13 mouse cellular contexts compared by ENCODE assay signal in the genomic region with DNA sequence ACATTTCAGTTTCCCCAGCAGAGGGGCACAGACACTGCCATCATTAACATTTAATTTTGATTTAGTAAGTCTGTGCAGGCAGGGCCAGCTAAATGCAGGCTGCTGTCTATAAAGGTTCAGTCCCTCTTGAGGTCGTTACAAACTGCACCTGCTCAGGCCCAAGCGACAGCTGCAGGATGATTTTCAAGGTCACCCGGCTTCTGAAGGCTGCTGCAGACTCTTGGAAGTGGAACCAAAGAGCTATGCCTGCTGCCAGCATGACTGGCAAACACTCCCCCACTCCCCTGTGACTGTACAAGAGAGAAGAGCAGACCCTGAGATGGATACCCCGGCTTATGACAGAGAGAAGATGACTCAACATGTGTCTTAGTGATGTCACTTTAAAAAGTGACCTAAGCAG. TPM values are rescaled to one million over a fixed set of nuclear protein-coding genes. Genes with fewer than 3 reads are reported as not detected.
DNase-seq lines count a peak whose midpoint lies in the region; ATAC-seq and TF ChIP-seq lines count a peak whose summit lies in the region.
"Had no signal": no experiment of that assay in that cellular context is flagged by ENCODE, and none has a peak within 500 bp of the region (broad histone marks: within the 10 kb centered on the region; RNA-seq: fewer than 3 reads in every experiment).

No protein-coding gene starts in this region.

- peak overlapping the region; percentile 56; the same call in 1 of the 2 replicates for H3K27ac ChIP-seq in hindbrain, embryonic 10.5 days
- H3K27ac ChIP-seq in neural tube, embryonic 12.5 days: no peak overlapping the region
- H3K27ac ChIP-seq in stomach, postnatal 0 days (replicated peaks): no peak overlapping the region
- H3K27ac ChIP-seq: liver, embryonic 15.5 days had no signal

- no peak for TF ChIP-seq CTCF in stomach, postnatal 0 days (IDR thresholded peaks at IDR 0.05; ENCODE audit: low read depth)

- H3K9me3 ChIP-seq in hindbrain, embryonic 10.5 days: no peaks in the 10 kb centered on the region
- no peaks in the 10 kb centered on the region for H3K9me3 ChIP-seq in neural tube, embryonic 12.5 days
- no peaks in the 10 kb centered on the region for H3K9me3 ChIP-seq in stomach, postnatal 0 days (ENCODE audit: control insufficient read depth, low read length)
- H3K9me3 ChIP-seq: liver, embryonic 15.5 days had no signal

- WGBS in hindbrain, embryonic 10.5 days: 69% methylated on average over 4 of the region's 4 CpGs
- 53% methylated on average over 4 of the region's 4 CpGs for WGBS in neural tube, embryonic 12.5 days
- 50% methylated on average over 4 of the region's 4 CpGs for WGBS in stomach, postnatal 0 days

- H3K27me3 ChIP-seq in hindbrain, embryonic 10.5 days (ENCODE audit: insufficient read depth, poor library complexity, severe bottlenecking): no peaks in the 10 kb centered on the region
- H3K27me3 ChIP-seq in neural tube, embryonic 12.5 days (replicated peaks): no peaks in the 10 kb centered on the region
- H3K27me3 ChIP-seq in stomach, postnatal 0 days (ENCODE audit: control insufficient read depth, insufficient read depth, low read length): no peaks in the 10 kb centered on the region
- H3K27me3 ChIP-seq: liver, embryonic 15.5 days; Patski had no signal

- H3K9ac ChIP-seq in neural tube, embryonic 12.5 days: no peak overlapping the region
- H3K9ac ChIP-seq in stomach, postnatal 0 days (ENCODE audit: low read length): no peak overlapping the region
- H3K9ac ChIP-seq: liver, embryonic 15.5 days had no signal

- H3K4me1 ChIP-seq in hindbrain, embryonic 10.5 days (replicated peaks): peaks cover 22% of the 10 kb centered on the region
- 0 out of 2 replicates have a peak, but pooled peaks cover 5% of the 10 kb centered on the region for H3K4me1 ChIP-seq in neural tube, embryonic 12.5 days
- H3K4me1 ChIP-seq in stomach, postnatal 0 days (replicated peaks; ENCODE audit: control insufficient read depth, insufficient read depth): no peaks in the 10 kb centered on the region
- H3K4me1 ChIP-seq: liver, embryonic 15.5 days had no signal

- no peak overlapping the region for H3K4me2 ChIP-seq in neural tube, embryonic 12.5 days (replicated peaks)
- H3K4me2 ChIP-seq in stomach, postnatal 0 days (replicated peaks; ENCODE audit: low read depth): no peak overlapping the region
- H3K4me2 ChIP-seq: liver, embryonic 15.5 days had no signal

- no peak for TF ChIP-seq EP300 in stomach, postnatal 0 days (optimal IDR thresholded peaks at IDR 0.05)

- no peaks in the 10 kb centered on the region for H3K36me3 ChIP-seq in hindbrain, embryonic 10.5 days
- H3K36me3 ChIP-seq in neural tube, embryonic 12.5 days: no peaks in the 10 kb centered on the region
- H3K36me3 ChIP-seq in stomach, postnatal 0 days (ENCODE audit: control insufficient read depth, insufficient read depth, low read length): no peaks in the 10 kb centered on the region
- H3K36me3 ChIP-seq: liver, embryonic 15.5 days had no signal

- ATAC-seq in neural tube, embryonic 12.5 days (ENCODE audit: low FRiP score, low read depth): peak; percentile 48
- ATAC-seq in stomach, postnatal 0 days (ENCODE audit: low FRiP score, low TSS enrichment): no peak
- no peak for ATAC-seq in monocyte, adult 5-6 weeks (replicated peaks; ENCODE audit: insufficient number of reproducible peaks, low FRiP score, low TSS enrichment, poor library complexity, severe bottlenecking)
- ATAC-seq: Patski had no signal

- H3K4me3 ChIP-seq in hindbrain, embryonic 10.5 days: no peak overlapping the region
- H3K4me3 ChIP-seq in neural tube, embryonic 12.5 days: no peak overlapping the region
- H3K4me3 ChIP-seq in stomach, postnatal 0 days (ENCODE audit: low read depth, low read length): no peak overlapping the region
- H3K4me3 ChIP-seq: liver, embryonic 15.5 days had no signal

- DNase-seq in embryo, embryonic 11 days: peak; percentile 10
- no peak for DNase-seq in embryo, embryonic 9.5 days (ENCODE audit: extremely low spot score)
- peak; percentile 11 for DNase-seq in 416B (ENCODE audit: low read depth)
- peak; percentile 5 for DNase-seq in hindbrain, embryonic 10.5 days (ENCODE audit: low spot score)
- no peak for DNase-seq in stomach, postnatal 0 days (ENCODE audit: low spot score)
- no peak for DNase-seq in frontal cortex, postnatal 14 days (ENCODE audit: low spot score in 2 of 2)
- DNase-seq: gastrocnemius, postnatal 10 days; kidney, adult 9 months; right cerebral cortex, postnatal 4 days had no signal

RNA-seq across cellular contexts. Expression of a gene that starts 32.1 kb away (rescaled TPM):
- polyA plus RNA-seq in hindbrain, embryonic 10.5 days (2016; fragmentation: Nextera tagmentation; extraction: Ambion mirVana): 1.6 and 2.3 TPM in 2 replicates
- 0.95 and 1.7 TPM in 2 replicates for polyA plus RNA-seq in neural tube, embryonic 12.5 days (2016; fragmentation: Nextera tagmentation; extraction: Ambion mirVana)
- polyA plus RNA-seq in stomach, postnatal 0 days (2015; fragmentation: Nextera tagmentation; extraction: Ambion mirVana): 17.3 and 17.6 TPM in 2 replicates
- 31.8 to 34.5 TPM (median 33.4 TPM) in 3 replicates for total RNA-seq in monocyte, adult 5-6 weeks (2017)

RNA-seq across cellular contexts. Expression of a gene that starts 46.7 kb away (rescaled TPM):
- 18.3 and 23.1 TPM in 2 replicates for polyA plus RNA-seq in hindbrain, embryonic 10.5 days (2016; fragmentation: Nextera tagmentation; extraction: Ambion mirVana)
- polyA plus RNA-seq in neural tube, embryonic 12.5 days (2016; fragmentation: Nextera tagmentation; extraction: Ambion mirVana): 21.2 and 21.6 TPM in 2 replicates
- 5.4 and 6.3 TPM in 2 replicates for polyA plus RNA-seq in stomach, postnatal 0 days (2015; fragmentation: Nextera tagmentation; extraction: Ambion mirVana)
- total RNA-seq in monocyte, adult 5-6 weeks (2017): 10.3 to 17.1 TPM (median 11.7 TPM) in 3 replicates

RNA-seq across cellular contexts. Expression of a gene that starts 46.8 kb away (rescaled TPM):
- polyA plus RNA-seq in hindbrain, embryonic 10.5 days (2016; fragmentation: Nextera tagmentation; extraction: Ambion mirVana): 198 and 208 TPM in 2 replicates
- 168 and 174 TPM in 2 replicates for polyA plus RNA-seq in neural tube, embryonic 12.5 days (2016; fragmentation: Nextera tagmentation; extraction: Ambion mirVana)
- 185 and 186 TPM in 2 replicates for polyA plus RNA-seq in stomach, postnatal 0 days (2015; fragmentation: Nextera tagmentation; extraction: Ambion mirVana)
- 84.3 to 144 TPM (median 142 TPM) in 3 replicates for total RNA-seq in monocyte, adult 5-6 weeks (2017)

Comparison
In these comparisons a context has a peak if more than half of its experiments do, and no peak if none do; other contexts are left out.
1. DNase-seq: peak in embryo, embryonic 11 days (single experiment), 416B (single experiment) and hindbrain, embryonic 10.5 days (single experiment); none in embryo, embryonic 9.5 days (single experiment), stomach, postnatal 0 days (single experiment) and frontal cortex, postnatal 14 days (0 of 2).